Mouse (Mus musculus) embryonic fibroblast, embryonic 13.5 days (primary cell): ENCODE data around the gene Wwox.

Experiments used
- CTCF ChIP-seq: IDR thresholded peaks from 2 replicates; pipeline ENCODE4 v1.5.1; 2011; ENCODE audit warnings: mild to moderate bottlenecking, control low read depth, low read length, moderate library complexity, borderline replicate concordance; ENCODE audit not compliant: insufficient read depth
- POLR2A ChIP-seq: IDR thresholded peaks from 2 replicates; pipeline ENCODE4 v1.6.1; 2011; ENCODE audit warnings: low read depth, mild to moderate bottlenecking, control low read depth, low read length, moderate library complexity

DNA sequence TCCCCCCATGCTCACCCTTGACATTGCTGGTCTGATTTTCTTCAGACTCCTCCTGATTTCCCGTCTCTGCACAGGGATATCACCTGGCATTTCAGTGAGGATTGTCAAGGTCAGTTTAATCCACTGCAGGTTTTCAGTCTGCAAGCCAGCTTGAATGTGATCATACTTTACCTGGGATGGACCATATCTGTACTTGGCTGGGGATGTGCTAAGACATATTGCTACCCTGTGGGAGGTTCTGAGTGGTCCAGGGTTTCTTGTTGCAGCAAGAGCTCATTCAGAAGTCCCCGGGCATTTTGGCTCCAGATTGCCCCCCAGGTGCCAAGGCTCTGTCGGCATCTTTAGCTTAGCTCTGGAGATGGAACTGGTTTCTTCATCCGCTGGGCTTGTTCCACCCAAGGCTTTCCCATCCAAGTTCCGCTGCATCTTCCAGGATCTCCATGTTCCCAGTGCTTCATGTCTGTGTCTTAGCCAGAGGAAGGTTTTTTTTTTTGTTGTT lies 52.3 kb downstream of the Wwox start:
- TF ChIP-seq CTCF (no peak), POLR2A (no peak)
